Mouse (Mus musculus) heart, adult 8-10 months (tissue): Measurements from ENCODE around the gene Irgc1. TPM values are rescaled to one million over a fixed set of nuclear protein-coding genes. Genes with fewer than 3 reads are reported as not detected.
"Not testable (repeated sequence)": the region's sequence is repeated elsewhere in the genome, so short reads cannot be mapped to it uniquely, and the experiment has no call there.

Experiments used
- DNase-seq: peaks from one replicate; pipeline ENCODE4 v3.0.0; 2022; ENCODE audit warnings: low spot score
- total RNA-seq, 4 experiments: library from RNA; stranded (reverse); gene quantifications; 2 replicates each; pipeline ENCODE4 v1.2.4; 2022

Irgc1 gene
- under 1 TPM in 1 of 4 experiments, not detected in 3; 0.32 TPM for total RNA-seq

DNA sequence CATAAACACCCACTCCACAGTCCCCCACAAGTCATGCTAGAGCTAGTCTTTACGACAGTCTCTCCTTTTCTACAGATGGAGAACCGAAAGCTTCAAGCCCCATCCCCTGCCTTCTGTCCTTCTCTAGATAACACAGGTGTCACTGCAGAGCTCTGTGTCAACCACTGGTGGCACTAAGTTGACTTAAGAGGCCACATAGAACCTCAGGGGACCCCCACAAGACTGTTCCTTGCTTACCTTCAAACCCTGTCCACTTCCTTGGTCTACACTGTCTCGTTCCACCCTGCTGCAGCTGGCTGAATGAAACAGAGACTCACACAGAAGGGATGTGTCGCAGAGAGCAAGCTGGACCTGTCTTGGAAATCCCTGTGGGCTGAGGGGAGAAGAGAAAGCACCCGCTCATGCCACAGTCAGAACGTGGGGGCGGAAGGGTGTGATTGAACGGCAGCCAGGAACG is at the start of gene Irgc1:
Irgc1 (minus strand) TSS at position 443 of the 457 bp plus-strand sequence.
- DNase-seq: no peak

DNA sequence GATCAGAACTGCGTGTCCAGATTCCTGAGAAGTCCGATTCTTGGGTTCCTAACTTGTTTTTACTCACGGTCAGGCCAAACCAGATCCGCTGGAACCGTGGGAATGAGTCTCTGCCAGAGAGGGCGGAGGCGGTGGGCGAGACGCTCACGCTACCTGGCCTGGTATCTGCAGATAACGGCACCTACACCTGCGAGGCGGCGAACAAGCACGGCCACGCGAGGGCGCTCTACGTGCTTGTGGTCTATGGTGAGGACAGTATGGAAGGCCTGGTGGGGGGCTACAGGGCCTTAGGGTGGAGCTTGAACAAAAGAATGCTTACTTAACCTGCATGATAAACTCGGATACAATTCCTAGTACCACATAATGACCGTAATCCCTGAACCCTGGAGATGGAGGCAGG is 49.4 kb upstream of the Irgc1 start:
- no peak for DNase-seq

DNA sequence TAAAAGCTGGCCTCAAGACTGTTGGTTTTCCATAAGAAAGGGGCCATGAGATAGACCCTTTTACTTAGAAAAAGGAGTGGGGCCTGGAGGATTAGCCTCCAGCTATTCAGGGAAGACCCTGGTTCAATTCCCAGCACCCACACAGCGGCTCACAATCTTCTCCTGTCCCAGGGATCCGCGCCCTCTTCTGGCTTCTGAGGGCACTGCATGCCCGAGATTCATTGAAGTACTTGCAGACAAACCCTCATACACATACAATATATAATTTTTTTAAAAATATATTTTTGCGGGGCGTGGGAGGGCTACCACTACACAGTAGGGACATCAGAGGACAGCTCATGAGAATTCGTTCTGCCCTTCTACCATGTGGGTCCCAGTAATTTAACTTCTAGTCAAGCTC is 48.8 kb upstream of the Irgc1 start:
- no peak for DNase-seq

DNA sequence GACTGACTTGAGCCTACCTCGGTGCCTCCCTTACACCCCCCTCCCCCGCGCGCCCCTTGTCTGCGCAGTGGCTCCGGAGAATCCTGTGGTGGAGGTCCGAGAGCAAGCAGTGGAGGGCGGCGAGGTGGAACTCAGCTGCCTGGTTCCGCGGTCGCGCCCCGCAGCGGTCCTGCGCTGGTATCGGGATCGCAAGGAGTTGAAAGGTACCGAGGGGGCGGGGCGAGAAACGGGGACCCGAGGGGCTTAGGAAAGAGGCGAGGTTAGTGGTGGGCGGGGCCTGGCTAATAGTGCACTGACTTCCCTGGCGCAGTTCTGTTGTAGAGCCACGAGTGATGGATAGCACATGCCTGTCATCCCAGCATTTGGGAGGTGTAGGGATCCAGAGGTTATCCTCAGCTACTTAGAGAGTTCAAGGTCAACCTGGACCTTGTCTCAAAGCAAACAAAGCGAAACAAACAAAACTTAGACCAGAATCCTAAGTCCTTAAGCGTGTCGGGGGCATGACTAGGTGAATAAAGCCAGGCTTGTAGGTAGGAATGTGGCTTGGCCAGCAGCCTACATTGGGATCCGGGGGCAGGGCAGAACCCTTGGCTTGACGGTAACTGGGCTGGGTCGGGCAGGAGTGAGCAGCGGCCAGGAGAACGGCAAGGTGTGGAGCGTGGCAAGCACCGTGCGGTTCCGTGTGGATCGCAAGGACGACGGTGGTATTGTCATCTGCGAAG is 47.9 kb upstream of the Irgc1 start:
- DNase-seq: no peak

DNA sequence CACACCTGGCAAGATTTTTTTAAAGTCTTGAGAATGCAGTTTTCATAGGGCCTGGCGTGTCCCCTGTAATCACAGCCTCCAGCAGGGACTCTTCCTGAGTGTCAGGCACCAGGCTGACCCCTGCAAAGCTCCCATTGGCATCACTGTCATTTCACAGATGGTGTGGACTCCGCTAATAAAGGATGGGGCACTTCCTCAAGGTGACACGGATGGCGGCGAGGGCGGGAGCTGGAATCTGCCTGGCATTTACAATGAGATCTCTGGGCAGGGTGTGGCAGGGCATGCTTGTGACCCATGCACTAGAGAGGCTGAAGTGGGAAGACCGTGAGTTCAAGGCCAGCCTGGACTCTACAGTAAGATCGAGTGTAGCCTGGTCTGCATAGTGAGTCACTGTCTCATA is 36.2 kb upstream of the Irgc1 start:
- DNase-seq: no peak

DNA sequence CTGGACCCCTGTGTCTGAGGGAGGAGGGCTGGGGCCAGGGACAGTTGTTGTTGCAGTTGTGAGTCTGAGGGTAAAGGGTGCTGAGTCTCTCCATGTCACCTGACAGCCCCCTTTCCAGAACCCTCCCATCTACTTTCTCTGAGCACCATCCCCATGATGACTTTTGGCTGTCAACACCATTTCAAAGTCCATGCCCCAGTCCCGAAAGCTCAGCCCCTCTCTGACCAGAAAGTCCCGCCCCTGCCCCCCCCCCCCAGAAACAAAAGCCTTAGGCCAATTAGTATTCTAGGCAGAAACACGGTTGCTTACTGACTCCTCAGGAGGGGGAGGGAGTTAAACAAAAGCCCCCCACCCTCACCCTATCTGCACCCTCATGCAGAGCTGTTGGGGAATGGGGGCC is 35.3 kb upstream of the Irgc1 start:
- DNase-seq: no peak

DNA sequence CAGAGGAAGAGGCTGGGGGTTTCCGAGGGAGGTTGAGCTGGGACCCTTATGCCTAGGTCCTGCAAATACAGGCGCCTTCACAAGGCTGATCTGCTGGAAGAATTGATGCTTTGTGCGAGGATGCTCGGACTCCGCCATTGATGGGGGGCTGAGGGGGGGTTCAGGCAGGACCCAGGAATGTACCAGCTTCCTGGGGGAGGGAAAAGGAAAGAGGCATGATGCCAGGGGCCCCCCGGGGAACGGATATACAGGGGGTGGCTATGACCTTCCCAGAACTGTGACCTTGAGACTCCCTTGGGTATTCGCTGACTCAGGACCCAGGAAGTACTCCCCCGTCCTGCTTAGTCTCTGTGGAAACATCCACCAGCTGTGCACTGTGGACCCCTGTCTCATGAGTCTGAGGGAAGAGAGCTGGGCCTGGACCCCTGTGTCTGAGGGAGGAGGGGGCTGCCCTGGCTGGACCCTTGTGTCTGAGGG is 34.6 kb upstream of the Irgc1 start:
- DNase-seq: no peak

DNA sequence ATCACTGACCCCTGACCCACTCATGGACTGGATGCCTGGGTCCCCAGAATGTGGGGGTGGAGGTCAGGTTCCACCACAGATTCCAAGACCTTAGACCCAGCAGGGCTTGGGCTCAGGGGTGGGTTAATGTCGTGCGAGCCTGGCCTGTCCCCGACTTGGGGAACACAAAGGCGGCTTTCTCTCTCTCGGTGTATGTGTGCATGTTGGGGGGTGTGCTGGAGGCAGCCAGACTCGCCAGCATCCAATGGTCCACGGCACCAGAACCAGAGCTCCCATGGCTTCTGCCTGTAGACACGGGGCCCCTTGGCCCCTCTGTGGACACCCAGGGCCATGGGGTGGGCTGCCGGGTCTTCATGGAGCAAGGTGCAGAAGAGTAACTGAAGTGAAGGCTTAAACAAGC is 33.4 kb upstream of the Irgc1 start:
- no peak for DNase-seq

DNA sequence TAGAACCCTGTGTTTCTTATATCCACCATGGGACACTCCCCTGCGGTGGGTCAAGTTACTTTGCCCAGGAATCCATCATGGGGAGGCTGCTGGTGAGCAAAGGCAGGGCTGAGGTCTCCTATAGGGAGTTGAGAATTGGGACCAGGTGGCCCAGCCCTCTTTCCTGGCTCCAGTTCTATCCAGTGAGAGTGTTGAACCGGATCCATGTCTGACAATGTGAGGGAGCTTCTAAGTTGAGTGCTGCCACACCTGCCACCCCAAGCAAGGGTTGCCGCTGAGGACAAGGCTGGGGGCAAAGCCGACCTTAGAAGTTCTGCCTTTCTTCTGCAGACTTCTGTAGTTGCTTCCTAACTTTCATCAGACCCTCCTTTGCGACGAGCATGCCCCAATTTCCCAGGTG is 31.2 kb upstream of the Irgc1 start:
- DNase-seq: not testable (repeated sequence)

DNA sequence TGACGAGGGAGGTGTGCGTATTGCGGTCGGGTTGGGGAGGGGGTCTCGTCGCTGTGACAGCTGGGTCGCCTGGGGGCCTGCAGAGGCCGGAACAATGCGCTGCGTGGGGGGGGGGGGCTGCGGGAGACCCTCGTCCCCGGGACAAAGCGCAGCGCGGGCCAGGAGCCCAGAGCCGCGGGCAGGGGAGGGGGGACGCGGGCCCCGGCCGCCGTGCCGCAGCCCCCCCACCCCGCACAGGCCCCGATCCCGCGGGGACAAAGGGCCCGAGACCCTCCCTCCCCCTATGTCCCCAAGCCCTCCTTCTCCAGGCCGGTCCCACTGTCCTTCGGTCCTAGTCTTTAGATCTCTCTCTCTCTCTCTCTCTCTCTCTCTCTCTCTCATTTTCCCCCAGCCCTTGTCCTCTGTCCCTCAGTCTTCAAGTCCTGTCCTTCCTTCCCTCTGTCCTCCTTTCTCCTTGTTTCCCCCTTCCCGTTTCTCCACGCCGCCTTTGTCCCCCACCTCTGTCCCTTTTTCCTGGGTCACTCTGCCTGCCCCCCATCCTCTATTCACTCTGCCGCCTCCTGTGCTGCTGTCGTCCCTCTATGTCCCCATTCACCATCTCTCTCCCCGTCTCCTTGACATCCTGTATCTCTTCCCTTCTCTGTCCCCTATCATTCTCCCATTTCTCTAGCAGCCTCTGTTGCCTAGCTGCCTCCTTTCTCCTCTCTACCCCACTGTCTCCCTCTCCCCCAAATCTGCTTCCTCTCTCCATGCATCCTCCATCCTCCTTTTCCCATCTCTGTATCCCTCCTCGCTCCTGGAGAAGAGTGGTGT is 30.3 kb upstream of the Irgc1 start:
- DNase-seq: no peak

DNA sequence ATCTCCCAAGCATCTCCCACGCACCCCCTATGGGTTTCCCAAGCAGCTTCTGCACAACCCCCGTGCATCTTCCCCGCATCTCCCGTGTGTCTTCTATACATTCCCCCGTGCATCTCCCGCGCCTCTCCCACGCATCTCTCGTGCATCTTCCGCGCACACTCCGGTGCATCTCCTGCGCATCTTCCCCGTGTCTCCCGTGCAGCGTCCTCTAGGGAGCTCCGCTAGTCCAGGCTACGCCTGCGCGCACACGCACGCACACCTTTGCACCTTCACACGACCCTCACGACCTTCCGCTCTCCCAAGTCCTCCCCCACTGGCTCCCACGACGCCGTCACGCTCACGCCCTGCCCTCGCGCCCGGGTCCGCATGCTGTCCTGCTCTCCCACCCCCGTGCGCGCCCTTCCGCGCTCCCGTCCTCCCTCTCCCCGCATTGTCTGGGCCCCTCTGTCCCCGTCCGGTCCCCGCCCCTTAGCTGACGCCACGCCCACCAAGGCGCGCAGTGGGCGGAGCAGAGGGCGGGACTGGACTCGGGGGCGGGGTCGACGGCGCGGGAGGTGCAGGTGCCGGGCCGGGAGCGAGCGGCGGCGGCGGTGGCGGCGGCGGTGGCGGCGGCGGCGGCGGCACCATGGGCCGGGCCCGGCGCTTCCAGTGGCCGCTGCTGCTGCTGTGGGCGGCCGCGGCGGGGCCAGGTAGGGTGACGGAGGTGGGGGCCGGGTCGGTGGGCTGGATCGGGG is 29.5 kb upstream of the Irgc1 start, which contains the start of gene Cadm4:
Cadm4 (plus strand) TSS at position 550 of the 734 bp plus-strand sequence.
- DNase-seq: peak; percentile 63

DNA sequence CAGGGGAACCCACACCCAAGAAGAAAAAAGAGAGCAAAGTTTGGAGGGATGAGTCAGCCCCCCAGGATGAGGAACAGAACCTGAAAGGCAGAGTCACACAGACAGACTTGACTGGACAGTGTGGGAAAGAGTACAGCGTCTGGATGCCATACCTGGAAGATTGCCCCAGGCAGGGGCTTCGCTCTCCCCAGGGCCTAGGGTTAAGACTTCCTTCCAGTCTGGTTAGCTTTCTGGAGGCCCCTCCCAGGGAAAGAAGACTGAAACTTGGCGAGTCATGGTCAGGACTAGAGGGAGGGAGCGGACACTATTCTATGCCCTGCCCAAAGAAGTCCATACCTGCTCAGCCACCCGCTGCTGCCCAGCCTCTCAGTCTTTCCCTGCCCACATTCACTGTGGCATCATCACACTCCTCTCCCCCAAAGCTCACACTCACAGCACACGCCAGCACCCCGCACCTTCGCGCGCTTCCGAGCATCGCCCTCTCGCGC is 28.9 kb upstream of the Irgc1 start:
- DNase-seq: no peak

DNA sequence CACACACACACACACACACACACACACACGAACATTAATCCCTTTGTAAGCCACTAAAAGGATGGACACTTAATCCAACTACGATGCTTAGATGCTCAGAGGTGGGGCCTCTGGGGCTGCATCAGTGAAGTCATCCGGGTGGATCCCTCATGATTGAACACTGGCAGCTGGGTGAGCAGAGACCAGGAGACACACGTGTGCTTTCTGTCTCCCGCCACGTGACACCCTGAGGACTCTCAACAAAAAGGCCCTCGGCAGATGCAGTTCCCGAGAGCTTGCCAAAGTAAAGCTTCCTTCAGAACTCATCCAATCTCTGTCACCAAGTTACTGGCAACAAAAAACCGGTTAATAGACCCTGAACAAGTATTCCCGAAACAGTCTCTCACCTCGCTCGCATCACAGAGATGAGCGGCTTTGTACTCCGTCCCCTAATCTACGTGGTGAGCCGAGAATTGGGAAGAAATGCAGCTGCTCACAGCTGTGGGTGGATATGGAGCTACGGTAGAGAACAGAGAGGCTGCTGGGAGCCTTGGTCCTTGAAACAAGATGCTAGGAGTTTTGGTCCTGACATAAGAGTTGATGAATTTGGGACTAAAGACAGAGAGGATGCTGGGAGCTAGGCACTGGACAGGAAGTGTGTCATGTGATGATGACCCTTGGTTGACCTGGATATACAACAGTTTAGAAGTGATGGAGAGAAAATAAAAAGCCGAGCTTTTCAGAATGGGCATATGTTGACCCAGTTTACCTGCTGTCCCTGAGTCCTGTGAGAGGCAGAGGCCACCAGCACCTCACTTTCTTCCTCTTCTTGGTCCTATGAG is 28.2 kb upstream of the Irgc1 start:
- DNase-seq: peak; percentile 21

DNA sequence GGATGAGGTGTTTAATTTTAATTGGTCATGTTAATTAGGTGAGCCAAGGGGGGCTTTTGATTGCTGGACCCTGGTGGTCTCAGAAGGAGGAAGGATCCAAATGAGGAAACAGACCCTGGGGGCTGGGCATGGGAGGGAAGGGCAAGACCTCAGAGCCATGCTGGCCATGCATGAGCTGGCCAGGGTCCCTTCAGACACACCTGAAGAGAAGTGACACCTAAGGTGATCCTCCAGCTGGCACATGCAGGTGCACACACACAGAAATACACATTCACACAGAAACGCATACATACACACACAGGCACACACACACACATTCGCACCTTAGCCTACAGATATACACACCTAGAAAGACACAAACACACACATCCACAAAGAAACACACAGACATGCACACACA is 27.6 kb upstream of the Irgc1 start:
- DNase-seq: no peak

DNA sequence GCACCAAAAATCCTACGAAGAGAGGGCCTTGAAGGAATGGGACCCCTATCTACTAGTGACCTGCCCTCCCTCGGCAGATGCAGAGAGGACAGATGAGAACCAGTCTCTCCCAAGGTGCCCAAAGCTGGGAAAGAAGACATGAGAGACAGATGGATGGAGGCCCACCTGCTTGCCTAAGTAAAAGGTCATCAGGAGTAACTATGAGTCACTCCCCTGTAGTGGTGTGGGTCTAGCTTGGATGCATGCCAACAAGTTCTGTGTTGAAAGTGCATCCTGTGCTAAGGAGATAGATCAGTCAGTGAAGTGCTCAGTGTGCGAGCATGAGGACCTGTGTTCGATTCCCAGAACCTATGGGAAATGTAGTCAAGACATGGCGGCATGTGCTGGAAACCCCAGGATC is 26.8 kb upstream of the Irgc1 start:
- DNase-seq: no peak

DNA sequence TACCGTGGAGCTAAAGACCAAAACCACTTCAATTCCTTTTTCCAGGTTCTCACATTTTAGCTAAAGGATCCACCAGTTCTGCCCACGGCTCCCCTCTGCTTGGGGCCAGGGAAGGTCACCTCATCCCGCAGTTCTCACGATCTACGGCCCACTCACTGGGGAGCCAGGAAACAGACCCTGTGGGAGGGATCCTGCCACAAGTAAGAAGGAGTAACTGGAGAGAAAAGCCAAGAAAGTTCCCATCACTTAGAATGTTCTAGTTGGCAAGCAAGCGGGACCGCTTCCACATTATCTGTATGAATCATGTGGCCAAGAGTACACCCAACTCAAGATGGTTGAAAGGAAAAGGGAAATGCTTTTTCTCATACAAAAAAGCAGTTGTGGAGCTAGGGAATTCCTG is 24.8 kb upstream of the Irgc1 start:
- DNase-seq: no peak

DNA sequence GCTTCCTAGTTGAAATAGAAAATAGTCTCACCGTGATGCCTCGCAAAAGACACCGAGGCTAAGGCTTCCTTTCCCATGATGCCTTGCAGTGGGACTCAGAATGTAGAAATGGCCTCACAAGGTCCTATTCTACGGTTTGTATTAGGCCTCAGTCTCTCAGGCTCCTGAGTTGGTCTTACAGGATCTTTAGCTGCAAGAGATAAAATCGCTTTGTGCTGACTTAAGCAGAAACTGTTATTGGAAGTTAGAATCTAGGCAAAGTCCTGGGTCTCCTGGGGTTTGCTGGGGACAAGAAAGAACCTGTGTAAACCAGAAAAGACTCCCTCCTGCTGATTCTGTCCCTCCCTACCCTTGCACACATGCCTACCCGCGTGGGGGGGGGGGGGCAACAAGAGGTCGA is 24.2 kb upstream of the Irgc1 start:
- no peak for DNase-seq

DNA sequence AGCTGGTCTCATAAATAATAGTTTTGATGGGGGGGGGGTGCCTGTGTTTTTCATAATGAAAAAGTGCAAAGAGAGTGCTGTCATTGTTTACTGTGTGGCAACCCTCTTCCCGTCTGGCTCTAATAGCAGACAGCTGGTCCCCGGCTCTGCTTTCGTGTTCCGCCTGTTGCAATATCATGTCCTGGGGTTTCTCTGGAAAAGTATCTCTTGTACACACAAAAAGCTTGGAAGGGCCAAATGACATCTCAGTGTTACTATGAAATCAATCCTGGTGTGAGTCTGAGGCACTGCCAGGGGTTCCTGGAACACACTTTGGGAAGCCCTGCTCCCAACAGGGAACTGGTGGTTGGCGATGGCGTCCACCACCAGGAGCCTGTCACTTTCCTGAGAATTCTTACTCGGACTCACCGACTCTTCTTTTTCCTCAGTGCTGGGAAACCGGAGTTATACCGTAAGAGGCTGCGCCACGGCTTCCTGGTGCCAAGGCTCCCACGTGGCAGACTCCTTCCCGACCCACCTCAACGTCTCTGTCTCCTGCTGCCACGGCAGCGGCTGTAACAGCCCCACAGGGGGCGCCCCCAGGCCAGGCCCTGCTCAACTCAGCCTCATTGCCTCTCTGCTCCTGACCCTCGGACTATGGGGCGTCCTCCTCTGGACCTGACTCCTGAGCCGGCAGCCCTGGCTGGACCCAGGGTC is 22.9 kb upstream of the Irgc1 start:
- DNase-seq: no peak

DNA sequence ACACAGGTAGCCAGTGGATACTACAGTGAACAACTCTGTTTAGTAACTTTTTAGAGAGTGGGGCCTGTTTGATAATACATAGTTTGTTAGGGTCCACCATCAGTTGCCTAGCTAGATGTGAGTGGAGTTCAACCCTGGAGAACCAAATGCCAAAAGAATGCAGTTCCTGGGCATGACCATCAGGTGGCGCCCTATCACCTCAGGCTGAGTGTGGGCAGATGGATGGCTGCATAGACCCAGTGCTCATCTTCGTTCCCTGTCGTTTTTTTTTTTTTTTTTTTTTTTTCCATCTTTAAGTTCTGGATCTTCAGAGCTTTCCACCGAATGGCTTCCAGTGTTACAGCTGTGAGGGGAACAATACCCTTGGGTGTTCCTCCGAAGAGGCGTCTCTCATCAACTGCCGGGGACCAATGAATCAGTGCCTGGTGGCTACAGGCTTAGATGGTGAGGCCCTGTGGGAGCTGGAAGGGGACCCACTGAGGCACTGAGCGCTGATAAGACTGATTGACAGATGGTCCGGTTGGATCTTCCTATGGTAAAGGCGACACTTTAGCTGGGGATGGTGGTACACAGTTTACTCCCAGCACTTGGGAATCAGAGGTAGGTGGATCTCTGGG is 21.9 kb upstream of the Irgc1 start:
- peak; percentile 57 for DNase-seq

DNA sequence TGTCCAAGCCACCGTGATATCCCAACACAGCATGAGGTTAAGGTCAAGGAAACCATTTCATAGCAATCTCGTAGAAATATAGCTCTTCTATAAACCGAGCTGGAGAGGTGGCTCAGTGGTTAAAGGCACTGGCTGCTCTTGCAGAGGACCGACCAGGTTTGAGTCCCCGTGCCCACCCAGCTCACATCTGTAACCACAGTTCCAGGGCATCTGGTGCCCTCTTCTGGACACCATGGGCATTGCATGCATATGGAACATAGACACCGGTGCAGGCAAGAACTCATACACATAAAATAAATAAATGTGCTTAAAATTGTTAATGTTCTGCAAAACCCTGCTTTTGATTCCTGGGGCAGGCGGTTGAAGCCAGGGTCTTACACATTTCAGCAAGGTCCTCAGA is 20.8 kb upstream of the Irgc1 start:
- DNase-seq: no peak
